Mouse (Mus musculus): Measurements from ENCODE around the gene Smpd4. TPM values are rescaled to one million over a fixed set of nuclear protein-coding genes. Genes with fewer than 3 reads are reported as not detected.

Gene Smpd4
- polyA plus RNA-seq (2017; shearing (Covaris generic)) = 17.6 TPM

GRCm38 (mm10) chr16:17619198-17620105, at the start of gene Smpd4:
TSS of gene Smpd4 (plus strand) at chr16:17619354.

GRCm38 (mm10) chr16:17583064-17583463, 36.1 kb upstream of the Smpd4 start, which contains the start of gene Slc7a4:
TSS of gene Slc7a4 (minus strand) at chr16:17583214.

GRCm38 (mm10) chr16:17646310-17647114, 27.4 kb downstream of the Smpd4 start, which contains the start of gene Ccdc74a:
TSS of gene Ccdc74a (plus strand) at chr16:17646470.

Other genes starting within 250 kb of the Smpd4 start
- 17.2 TPM for gene Snap29, start 213.4 kb upstream of the Smpd4 start, polyA plus RNA-seq (2017; shearing (Covaris generic))
- 65.8 TPM for gene Pi4ka, start 213.0 kb upstream of the Smpd4 start, polyA plus RNA-seq (2017; shearing (Covaris generic))
- gene Crkl, start 167.4 kb upstream of the Smpd4 start, polyA plus RNA-seq (2017; shearing (Covaris generic)) = 55.6 TPM
- gene Aifm3, start 129.7 kb upstream of the Smpd4 start, polyA plus RNA-seq (2017; shearing (Covaris generic)) = not detected
- 41.1 TPM for gene Lztr1, start 110.7 kb upstream of the Smpd4 start, polyA plus RNA-seq (2017; shearing (Covaris generic))
- 43.8 TPM for gene Thap7, start 88.2 kb upstream of the Smpd4 start, polyA plus RNA-seq (2017; shearing (Covaris generic))
- gene Lrrc74b, start 58.1 kb upstream of the Smpd4 start, polyA plus RNA-seq (2017; shearing (Covaris generic)) = not detected
- not detected for gene P2rx6, start 57.5 kb upstream of the Smpd4 start, polyA plus RNA-seq (2017; shearing (Covaris generic))
- gene Slc7a4, start 36.1 kb upstream of the Smpd4 start, polyA plus RNA-seq (2017; shearing (Covaris generic)) = 0.57 TPM
- not detected for gene Ccdc74a, start 27.1 kb downstream of the Smpd4 start, polyA plus RNA-seq (2017; shearing (Covaris generic))
- 123 TPM for gene Med15, start 113.5 kb downstream of the Smpd4 start, polyA plus RNA-seq (2017; shearing (Covaris generic))
- 7.6 TPM for gene Klhl22, start 140.3 kb downstream of the Smpd4 start, polyA plus RNA-seq (2017; shearing (Covaris generic))
- gene Scarf2, start 177.9 kb downstream of the Smpd4 start, polyA plus RNA-seq (2017; shearing (Covaris generic)) = not detected
- gene B830017H08Rik, start 213.8 kb downstream of the Smpd4 start, polyA plus RNA-seq (2017; shearing (Covaris generic)) = not detected
- 1.2 TPM for gene Car15, start 219.0 kb downstream of the Smpd4 start, polyA plus RNA-seq (2017; shearing (Covaris generic))

Data from effector memory CD4-positive, alpha-beta T cell, adult 5 months (primary cell).